10 mouse cellular contexts compared by ENCODE assay signal in the genomic region with DNA sequence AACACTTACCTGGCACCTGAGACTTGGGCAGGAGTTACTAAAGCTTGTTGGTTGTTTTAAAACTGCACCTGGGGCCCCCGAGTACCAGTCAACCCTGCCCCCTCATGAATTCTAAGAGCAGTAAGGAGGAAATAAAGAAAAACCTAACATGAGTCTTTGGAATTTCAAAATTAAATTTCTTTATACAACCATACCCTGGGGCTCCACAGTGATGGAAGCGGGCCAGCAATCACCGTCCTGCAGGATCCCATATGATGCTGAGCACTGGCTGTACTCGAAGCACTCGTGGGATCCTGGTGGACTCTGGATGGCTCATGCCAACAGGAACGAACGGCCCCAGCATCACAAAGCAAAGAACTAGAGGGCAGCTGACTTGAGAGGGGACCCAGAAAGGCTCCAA.
DNase-seq lines count a peak whose midpoint lies in the region; ATAC-seq and TF ChIP-seq lines count a peak whose summit lies in the region.
"Had no signal": no experiment of that assay in that cellular context is flagged by ENCODE, and none has a peak within 500 bp of the region (broad histone marks: within the 10 kb centered on the region; RNA-seq: fewer than 3 reads in every experiment).

No protein-coding gene starts in this region.

- no peak for DNase-seq in forebrain, embryonic 11.5 days (ENCODE audit: low spot score)
- DNase-seq in limb, embryonic 10.5 days (ENCODE audit: low spot score): no peak
- DNase-seq in NIH3T3 (ENCODE audit: low read depth): peak; percentile 5
- DNase-seq in limb, embryonic 14.5 days (ENCODE audit: low spot score): peak; percentile 52

- H3K27me3 ChIP-seq in forebrain, embryonic 13.5 days: peaks cover 27% of the 10 kb centered on the region
- no peaks in the 10 kb centered on the region for H3K27me3 ChIP-seq in forebrain, embryonic 11.5 days (ENCODE audit: control insufficient read depth, insufficient read depth, low read length)
- H3K27me3 ChIP-seq in limb, embryonic 13.5 days: 0 out of 2 replicates have a peak, but pooled peaks cover 6% of the 10 kb centered on the region
- peaks cover 64% of the 10 kb centered on the region for H3K27me3 ChIP-seq in limb, embryonic 10.5 days (ENCODE audit: low read depth, poor library complexity, severe bottlenecking)
- no peaks in the 10 kb centered on the region for H3K27me3 ChIP-seq in limb, embryonic 14.5 days (ENCODE audit: control insufficient read depth, insufficient read depth, low read length)
- H3K27me3 ChIP-seq: heart, embryonic 13.5 days; hindbrain, embryonic 15.5 days had no signal

- no peaks in the 10 kb centered on the region for H3K9me3 ChIP-seq in forebrain, embryonic 13.5 days (replicated peaks)
- H3K9me3 ChIP-seq in forebrain, embryonic 11.5 days (ENCODE audit: control insufficient read depth, low read length): no peaks in the 10 kb centered on the region
- no peaks in the 10 kb centered on the region for H3K9me3 ChIP-seq in limb, embryonic 13.5 days
- no peaks in the 10 kb centered on the region for H3K9me3 ChIP-seq in limb, embryonic 10.5 days (replicated peaks)
- no peaks in the 10 kb centered on the region for H3K9me3 ChIP-seq in limb, embryonic 14.5 days (ENCODE audit: control insufficient read depth, low read length)
- H3K9me3 ChIP-seq: forebrain, embryonic 12.5 days; heart, embryonic 13.5 days; hindbrain, embryonic 15.5 days had no signal

- 75% methylated on average over 7 of the region's 7 CpGs for WGBS in forebrain, embryonic 13.5 days
- WGBS in forebrain, embryonic 11.5 days: 74% methylated on average over 7 of the region's 7 CpGs
- WGBS in limb, embryonic 13.5 days: 39% methylated on average over 7 of the region's 7 CpGs
- WGBS in limb, embryonic 10.5 days: 79% methylated on average over 7 of the region's 7 CpGs
- WGBS in limb, embryonic 14.5 days: 38% methylated on average over 7 of the region's 7 CpGs

- H3K36me3 ChIP-seq in forebrain, embryonic 13.5 days (ENCODE audit: poor library complexity, severe bottlenecking): no peaks in the 10 kb centered on the region
- H3K36me3 ChIP-seq in forebrain, embryonic 11.5 days (ENCODE audit: control insufficient read depth, insufficient read depth, low read length): no peaks in the 10 kb centered on the region
- H3K36me3 ChIP-seq in limb, embryonic 13.5 days: no peaks in the 10 kb centered on the region
- no peaks in the 10 kb centered on the region for H3K36me3 ChIP-seq in limb, embryonic 10.5 days
- no peaks in the 10 kb centered on the region for H3K36me3 ChIP-seq in limb, embryonic 14.5 days (ENCODE audit: control insufficient read depth, insufficient read depth, low read length)
- H3K36me3 ChIP-seq: forebrain, embryonic 12.5 days; heart, embryonic 13.5 days; hindbrain, embryonic 15.5 days had no signal

- ATAC-seq in forebrain, embryonic 13.5 days: 0 out of 2 replicates have a peak, but pooled peaks have one; percentile 10
- ATAC-seq in forebrain, embryonic 11.5 days (replicated peaks; ENCODE audit: low FRiP score): no peak
- peak; percentile 51 for ATAC-seq in limb, embryonic 13.5 days (ENCODE audit: low FRiP score, low read depth)
- peak; percentile 47; the same call in 1 of the 2 replicates for ATAC-seq in limb, embryonic 14.5 days (ENCODE audit: low FRiP score, low read depth)

- H3K4me2 ChIP-seq in forebrain, embryonic 13.5 days: no peak overlapping the region
- H3K4me2 ChIP-seq in forebrain, embryonic 11.5 days (ENCODE audit: low read depth, low read length, severe bottlenecking): no peak overlapping the region
- H3K4me2 ChIP-seq in limb, embryonic 13.5 days (replicated peaks): peak overlapping the region; percentile 31
- H3K4me2 ChIP-seq in limb, embryonic 14.5 days (replicated peaks; ENCODE audit: low read depth, low read length, severe bottlenecking): no peak overlapping the region
- H3K4me2 ChIP-seq: forebrain, embryonic 12.5 days; heart, embryonic 13.5 days; hindbrain, embryonic 15.5 days had no signal

- 0 out of 2 replicates have a peak, but pooled peaks cover 2% of the 10 kb centered on the region for H3K4me1 ChIP-seq in forebrain, embryonic 13.5 days
- H3K4me1 ChIP-seq in forebrain, embryonic 11.5 days (replicated peaks; ENCODE audit: control insufficient read depth, insufficient read depth, low read length): no peaks in the 10 kb centered on the region
- H3K4me1 ChIP-seq in limb, embryonic 13.5 days: peaks cover 30% of the 10 kb centered on the region
- H3K4me1 ChIP-seq in limb, embryonic 10.5 days: peaks cover 7% of the 10 kb centered on the region
- peaks cover 18% of the 10 kb centered on the region for H3K4me1 ChIP-seq in limb, embryonic 14.5 days (ENCODE audit: control insufficient read depth, insufficient read depth, low read length)
- H3K4me1 ChIP-seq: forebrain, embryonic 12.5 days; hindbrain, embryonic 15.5 days had no signal

- TF ChIP-seq POLR2A in limb, embryonic 14.5 days (IDR thresholded peaks at IDR 0.05; ENCODE audit: borderline replicate concordance, extremely low read depth, insufficient read depth, insufficient read length): no peak

- no peak overlapping the region for H3K27ac ChIP-seq in forebrain, embryonic 13.5 days
- no peak overlapping the region for H3K27ac ChIP-seq in forebrain, embryonic 11.5 days (ENCODE audit: low read depth, low read length)
- 0 out of 2 replicates have a peak overlapping the region, but pooled peaks have one; percentile 1 for H3K27ac ChIP-seq in limb, embryonic 13.5 days
- no peak overlapping the region for H3K27ac ChIP-seq in limb, embryonic 10.5 days
- no peak overlapping the region for H3K27ac ChIP-seq in limb, embryonic 14.5 days (replicated peaks; ENCODE audit: low read depth, low read length)
- H3K27ac ChIP-seq: forebrain, embryonic 12.5 days; heart, embryonic 13.5 days; hindbrain, embryonic 15.5 days had no signal

- no peak overlapping the region for H3K9ac ChIP-seq in forebrain, embryonic 13.5 days
- no peak overlapping the region for H3K9ac ChIP-seq in forebrain, embryonic 11.5 days (ENCODE audit: low read length)
- H3K9ac ChIP-seq in limb, embryonic 13.5 days: no peak overlapping the region
- no peak overlapping the region for H3K9ac ChIP-seq in limb, embryonic 14.5 days (ENCODE audit: low read depth, low read length, severe bottlenecking)
- H3K9ac ChIP-seq: forebrain, embryonic 12.5 days; forebrain, postnatal 0 days; heart, embryonic 13.5 days; hindbrain, embryonic 15.5 days had no signal

- no peak overlapping the region for H3K4me3 ChIP-seq in forebrain, embryonic 13.5 days
- H3K4me3 ChIP-seq in forebrain, embryonic 11.5 days (ENCODE audit: low read depth, low read length): no peak overlapping the region
- H3K4me3 ChIP-seq in limb, embryonic 13.5 days: no peak overlapping the region
- no peak overlapping the region for H3K4me3 ChIP-seq in limb, embryonic 10.5 days
- H3K4me3 ChIP-seq in limb, embryonic 14.5 days (replicated peaks; ENCODE audit: low read length): no peak overlapping the region
- H3K4me3 ChIP-seq: forebrain, embryonic 12.5 days; heart, embryonic 13.5 days; hindbrain, embryonic 15.5 days had no signal

Comparison
In these comparisons a context has a peak if more than half of its experiments do, and no peak if none do; other contexts are left out.
1. DNase-seq: peak in NIH3T3 (single experiment) and limb, embryonic 14.5 days (single experiment); none in forebrain, embryonic 11.5 days (single experiment) and limb, embryonic 10.5 days (single experiment).